Mouse (Mus musculus) kidney, embryonic 14.5 days (tissue): Measurements from ENCODE around the gene Cd4. TPM values are rescaled to one million over a fixed set of nuclear protein-coding genes. Genes with fewer than 3 reads are reported as not detected.
A peak's percentile ranks its signal among the peaks of the same experiment; 100 is the strongest.

Experiments
- ATAC-seq: fragments of 200-750 bp; cut with Nextera tagmentation; 2 replicates; pipeline ENCODE4 v1.8.0; 2017; ENCODE audit warnings: moderate number of reproducible peaks, mild to moderate bottlenecking, moderate TSS enrichment, moderate library complexity; ENCODE audit not compliant: low FRiP score, low TSS enrichment
- H3K27ac ChIP-seq: fragments of 300-500 bp; sonication (generic); 2 replicates; pipeline ENCODE4 v1.5.1; 2014; ENCODE audit warnings: low read depth, mild to moderate bottlenecking, low read length, moderate library complexity, mixed read lengths
- H3K27me3 ChIP-seq: fragments of 300-500 bp; sonication (generic); 2 replicates; pipeline ENCODE4 v1.6.1; 2014; ENCODE audit warnings: mild to moderate bottlenecking, low read length; ENCODE audit not compliant: control insufficient read depth, insufficient read depth
- H3K36me3 ChIP-seq: fragments of 300-500 bp; sonication (generic); 2 replicates; pipeline ENCODE4 v1.6.1; 2014; ENCODE audit warnings: low read length, mixed read lengths; ENCODE audit not compliant: control insufficient read depth, insufficient read depth
- H3K4me1 ChIP-seq: fragments of 300-500 bp; sonication (generic); 2 replicates; pipeline ENCODE4 v1.6.1; 2014; ENCODE audit warnings: low read length, mixed read lengths; ENCODE audit not compliant: control insufficient read depth, insufficient read depth
- H3K4me2 ChIP-seq: fragments of 300-500 bp; sonication (generic); replicated peaks from 2 replicates; pipeline ENCODE4 v1.6.1; 2014; ENCODE audit warnings: low read depth, mild to moderate bottlenecking, low read length
- H3K4me3 ChIP-seq: fragments of 300-500 bp; sonication (generic); 2 replicates; pipeline ENCODE4 v1.5.1; 2014; ENCODE audit warnings: mild to moderate bottlenecking, low read length
- H3K9ac ChIP-seq: fragments of 300-500 bp; sonication (generic); 2 replicates; pipeline ENCODE4 v1.6.1; 2014; ENCODE audit warnings: low read depth, mild to moderate bottlenecking, low read length, moderate library complexity
- H3K9me3 ChIP-seq: fragments of 300-500 bp; sonication (generic); 2 replicates; pipeline ENCODE4 v1.6.1; 2016; ENCODE audit warnings: low read length; ENCODE audit not compliant: control insufficient read depth
- WGBS: fragments of 180-500 bp; shearing (Covaris S2); extraction: QIAGEN DNeasy Blood & Tissue Kit; methylation state at CpG from one replicate; pipeline ENCODE4 v1.1.7; 2014; 5-methylcytosine and 5-hydroxymethylcytosine counted together
- polyA plus RNA-seq: library from polyadenylated mRNA; unstranded; fragments of >200 nt; fragmentation: Nextera tagmentation; extraction: Ambion mirVana; gene quantifications from 2 replicates; pipeline ENCODE4 v1.2.1, GENCODE M21; 2014

Gene Cd4
- polyA plus RNA-seq, 1 experiment from 2014 or later: not detected

GRCm38 (mm10) chr6:124917518-124918330 lies 29.7 kb upstream of the Cd4 start:
- no peaks in the 10 kb centered on the region for H3K9me3 ChIP-seq
- peaks cover 44% of the 10 kb centered on the region for H3K4me1 ChIP-seq
- peak overlapping the region; percentile 78 for H3K4me3 ChIP-seq
- peak overlapping the region; percentile 98 for H3K27ac ChIP-seq
- WGBS: under 1% methylated on average over 52 of the region's 89 CpGs
- H3K9ac ChIP-seq: peak overlapping the region; percentile 100
- peak overlapping the region; percentile 98 for H3K4me2 ChIP-seq
- H3K36me3 ChIP-seq: peaks cover 22% of the 10 kb centered on the region
- peak; percentile 65 for ATAC-seq
- no peaks in the 10 kb centered on the region for H3K27me3 ChIP-seq

- ATAC-seq: peak; percentile 59
- WGBS: 2% methylated on average over 62 of the region's 67 CpGs
- H3K27ac ChIP-seq: peak overlapping the region; percentile 98
- H3K36me3 ChIP-seq: peaks cover 22% of the 10 kb centered on the region
- no peaks in the 10 kb centered on the region for H3K9me3 ChIP-seq
- peaks cover 44% of the 10 kb centered on the region for H3K4me1 ChIP-seq
- peak overlapping the region; percentile 100 for H3K9ac ChIP-seq
- H3K4me3 ChIP-seq: peak overlapping the region; percentile 78
- H3K4me2 ChIP-seq: peak overlapping the region; percentile 98
- H3K27me3 ChIP-seq: no peaks in the 10 kb centered on the region
Observed at GRCm38 (mm10) chr6:124916695-124917517, 28.9 kb upstream of the Cd4 start.

GRCm38 (mm10) chr6:124915942-124916694 lies 28.1 kb upstream of the Cd4 start:
- H3K36me3 ChIP-seq: peaks cover 22% of the 10 kb centered on the region
- peak overlapping the region; percentile 98; the same call in 1 of the 2 replicates for H3K27ac ChIP-seq
- H3K9ac ChIP-seq: peak overlapping the region; percentile 100
- WGBS: 4% methylated on average over 12 of the region's 12 CpGs
- peak overlapping the region; percentile 98 for H3K4me2 ChIP-seq
- H3K9me3 ChIP-seq: no peaks in the 10 kb centered on the region
- H3K4me3 ChIP-seq: peak overlapping the region; percentile 78
- no peak for ATAC-seq
- H3K4me1 ChIP-seq: peaks cover 46% of the 10 kb centered on the region
- no peaks in the 10 kb centered on the region for H3K27me3 ChIP-seq

- no peaks in the 10 kb centered on the region for H3K27me3 ChIP-seq
- no peaks in the 10 kb centered on the region for H3K9me3 ChIP-seq
- peak overlapping the region; percentile 78 for H3K4me3 ChIP-seq
- peaks cover 22% of the 10 kb centered on the region for H3K36me3 ChIP-seq
- peak overlapping the region; percentile 100 for H3K9ac ChIP-seq
- peak overlapping the region; percentile 98 for H3K4me2 ChIP-seq
- H3K27ac ChIP-seq: no peak overlapping the region
- peaks cover 39% of the 10 kb centered on the region for H3K4me1 ChIP-seq
- WGBS: 22% methylated on average over 22 of the region's 22 CpGs
- ATAC-seq: no peak
Observed at GRCm38 (mm10) chr6:124915160-124915941, 27.3 kb upstream of the Cd4 start.

GRCm38 (mm10) chr6:124914511-124914910 lies 26.5 kb upstream of the Cd4 start:
- H3K4me3 ChIP-seq: no peak overlapping the region
- peaks cover 44% of the 10 kb centered on the region for H3K4me1 ChIP-seq
- no peak overlapping the region for H3K9ac ChIP-seq
- no peaks in the 10 kb centered on the region for H3K9me3 ChIP-seq
- WGBS: 83% methylated on average over 7 of the region's 7 CpGs
- peaks cover 22% of the 10 kb centered on the region for H3K36me3 ChIP-seq
- H3K27ac ChIP-seq: no peak overlapping the region
- no peak overlapping the region for H3K4me2 ChIP-seq
- 0 out of 2 replicates have a peak, but pooled peaks cover 3% of the 10 kb centered on the region for H3K27me3 ChIP-seq
- no peak for ATAC-seq

- H3K27ac ChIP-seq: no peak overlapping the region
- peaks cover 22% of the 10 kb centered on the region for H3K36me3 ChIP-seq
- H3K27me3 ChIP-seq: 0 out of 2 replicates have a peak, but pooled peaks cover 3% of the 10 kb centered on the region
- H3K9me3 ChIP-seq: no peaks in the 10 kb centered on the region
- no peak for ATAC-seq
- peaks cover 40% of the 10 kb centered on the region for H3K4me1 ChIP-seq
- WGBS: 73% methylated on average over 14 of the region's 14 CpGs
- no peak overlapping the region for H3K4me2 ChIP-seq
- no peak overlapping the region for H3K9ac ChIP-seq
- H3K4me3 ChIP-seq: no peak overlapping the region
Observed at GRCm38 (mm10) chr6:124913721-124914285, 25.8 kb upstream of the Cd4 start.

- Histone ChIP-seq H3K27me3 (0 out of 2 replicates have a peak, but pooled peaks cover 3% of the 10 kb centered on the region), H3K4me1 (peaks cover 34% of the 10 kb centered on the region), H3K9ac (no peak overlapping the region), H3K4me2 (no peak overlapping the region), H3K9me3 (no peaks in the 10 kb centered on the region), H3K36me3 (peaks cover 22% of the 10 kb centered on the region), H3K4me3 (no peak overlapping the region), H3K27ac (no peak overlapping the region)
- 60% methylated on average over 6 of the region's 6 CpGs for WGBS
- ATAC-seq: no peak
Observed at GRCm38 (mm10) chr6:124913214-124913613, 25.2 kb upstream of the Cd4 start.
